Mouse (Mus musculus) liver, embryonic 14.5 days (tissue): ENCODE results near the gene CN725425. TPM values are rescaled to one million over a fixed set of nuclear protein-coding genes. Genes with fewer than 3 reads are reported as not detected.

Source experiments
- ATAC-seq: fragments of 200-750 bp; cut with Nextera tagmentation; 2 replicates; pipeline ENCODE4 v1.8.0; 2017; ENCODE audit warnings: moderate number of reproducible peaks, mild to moderate bottlenecking, moderate library complexity; ENCODE audit not compliant: insufficient read depth
- DNase-seq, 3 experiments: peaks; one replicate each; pipeline ENCODE4 v3.0.0-alpha.2; 2012 to 2013; ENCODE audit warnings: low read depth in 3 of 3, low spot score in 3 of 3
- H3K27ac ChIP-seq: fragments of 300-500 bp; sonication (generic); 2 replicates; pipeline ENCODE4 v1.5.1; 2014; ENCODE audit warnings: moderate library complexity, mild to moderate bottlenecking, control low read depth, inconsistent platforms
- H3K27me3 ChIP-seq: fragments of 300-500 bp; sonication (generic); 2 replicates; pipeline ENCODE4 v1.6.1; 2014; ENCODE audit warnings: mild to moderate bottlenecking, low read length, moderate library complexity; ENCODE audit not compliant: control insufficient read depth, insufficient read depth
- H3K36me3 ChIP-seq: fragments of 300-500 bp; sonication (generic); replicated peaks from 2 replicates; pipeline ENCODE4 v1.6.1; 2014; ENCODE audit warnings: low read depth; ENCODE audit not compliant: control insufficient read depth, insufficient read depth
- H3K4me1 ChIP-seq, 2 experiments: fragments of 200-500 bp in 1 of 2; fragments of 300-500 bp in 1 of 2; sonication (generic) in 1 of 2; replicated peaks; 2 replicates each; pipeline ENCODE4 v1.6.1; 2012 to 2014; ENCODE audit warnings: antibody characterized with exemption in 1 of 2, inconsistent platforms in 1 of 2, low read length in 1 of 2; ENCODE audit not compliant: control insufficient read depth in 2 of 2, insufficient read depth in 2 of 2
- H3K4me2 ChIP-seq: fragments of 300-500 bp; sonication (generic); 2 replicates; pipeline ENCODE4 v1.6.1; 2014; ENCODE audit warnings: low read depth, mild to moderate bottlenecking, control low read depth, moderate library complexity
- H3K4me3 ChIP-seq, 2 experiments: fragments of 200-500 bp in 1 of 2; fragments of 300-500 bp in 1 of 2; sonication (generic) in 1 of 2; 2 replicates each; pipeline ENCODE4 v1.5.1; 2012 to 2014; ENCODE audit warnings: low read depth in 2 of 2, low read length in 2 of 2, mild to moderate bottlenecking in 2 of 2, control low read depth in 1 of 2, inconsistent platforms in 1 of 2, moderate library complexity in 1 of 2; ENCODE audit not compliant: insufficient read depth in 1 of 2
- H3K9ac ChIP-seq: fragments of 300-500 bp; sonication (generic); replicated peaks from 2 replicates; pipeline ENCODE4 v1.6.1; 2014; ENCODE audit warnings: mild to moderate bottlenecking, control low read depth, moderate library complexity
- H3K9me3 ChIP-seq: fragments of 300-500 bp; sonication (generic); 2 replicates; pipeline ENCODE4 v1.6.1; 2016; ENCODE audit warnings: low read length, mixed read lengths; ENCODE audit not compliant: control insufficient read depth
- CTCF ChIP-seq: IDR thresholded peaks from 2 replicates; pipeline ENCODE4 v1.5.1; 2016; ENCODE audit warnings: antibody characterized with exemption, low read depth, control low read depth
- EP300 ChIP-seq: IDR thresholded peaks from 2 replicates; pipeline ENCODE4 v1.6.1; 2016; ENCODE audit warnings: antibody characterized with exemption, low read depth
- WGBS: fragments of 180-500 bp; shearing (Covaris S2); extraction: QIAGEN DNeasy Blood & Tissue Kit; methylation state at CpG from one replicate; pipeline ENCODE4 v1.1.7; 2014; ENCODE audit not compliant: insufficient replicate concordance; 5-methylcytosine and 5-hydroxymethylcytosine counted together
- polyA plus RNA-seq, 2 experiments: library from polyadenylated mRNA; depleted of rRNA in 1 of 2; stranded (reverse) in 1 of 2; unstranded in 1 of 2; fragments of >200 nt; fragmentation: Nextera tagmentation in 1 of 2; extraction: Ambion mirVana in 1 of 2; gene quantifications; 2 replicates each; pipeline versions ENCODE4 v1.2.1 to v1.2.3; 2012 to 2014

CN725425 gene
- polyA plus RNA-seq (2012; rRNA removed) (0.02 TPM in 1 of 2 replicates, not detected in the other), polyA plus RNA-seq (2014; fragmentation: Nextera tagmentation; extraction: Ambion mirVana) (0.05 TPM in 1 of 2 replicates, not detected in the other)

GRCm38 (mm10) chr15:91199256-91199905 is at the start of gene CN725425:
CN725425 (plus strand) TSS chr15:91199494.
- DNase-seq (no peak), ATAC-seq (no peak)
- Histone ChIP-seq H3K9me3 (no peaks in the 10 kb centered on the region), H3K27ac (no peak within 1 kb of the TSS), H3K27me3 (no peaks in the 10 kb centered on the region), H3K36me3 (no peaks in the 10 kb centered on the region), H3K4me2 (no peak within 1 kb of the TSS), H3K4me1 (0 out of 4 replicates have a peak, but pooled peaks cover 0 to under 1% of the 10 kb centered on the region in 2 experiments), H3K9ac (no peak within 1 kb of the TSS), H3K4me3 (no peak within 1 kb of the TSS)
- TF ChIP-seq EP300 (no peak), CTCF (no peak)
- 84% methylated on average over 30 of the region's 30 CpGs for WGBS

GRCm38 (mm10) chr15:91152592-91152991 is 46.7 kb upstream of the CN725425 start:
- H3K4me3 ChIP-seq: no peak overlapping the region
- H3K4me2 ChIP-seq: no peak overlapping the region
- no peak overlapping the region for H3K27ac ChIP-seq
- no peaks in the 10 kb centered on the region for H3K36me3 ChIP-seq
- WGBS: 40% methylated on average over 1 of the region's 1 CpGs
- H3K27me3 ChIP-seq: no peaks in the 10 kb centered on the region
- no peaks in the 10 kb centered on the region for H3K9me3 ChIP-seq
- no peak overlapping the region for H3K9ac ChIP-seq
- TF ChIP-seq CTCF: no peak
- TF ChIP-seq EP300: no peak
- DNase-seq (no peak), ATAC-seq (no peak)
- H3K4me1 ChIP-seq: no peaks in the 10 kb centered on the region

DNA sequence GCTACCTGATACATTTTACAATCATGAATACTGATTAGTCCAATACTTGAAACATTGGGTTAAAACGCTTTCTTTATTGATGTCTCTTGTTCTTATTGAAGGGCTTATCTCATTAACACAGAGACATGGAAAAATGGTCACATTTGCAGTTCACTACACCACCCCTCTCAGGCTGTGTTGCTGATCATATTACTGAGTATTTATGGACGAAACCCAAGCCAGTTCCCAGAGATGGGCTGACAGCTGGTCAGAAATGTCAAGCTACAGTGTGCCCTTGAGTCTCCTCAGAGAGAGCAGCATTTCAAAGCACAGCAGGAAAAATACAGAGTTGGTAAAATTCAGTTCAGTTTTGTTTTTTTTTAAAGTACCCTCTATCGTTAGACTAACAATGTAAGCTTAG is 46.0 kb upstream of the CN725425 start:
- no peak for DNase-seq
- Histone ChIP-seq H3K9me3 (no peaks in the 10 kb centered on the region), H3K9ac (no peak overlapping the region), H3K4me1 (no peaks in the 10 kb centered on the region), H3K27me3 (no peaks in the 10 kb centered on the region), H3K4me2 (no peak overlapping the region), H3K36me3 (no peaks in the 10 kb centered on the region), H3K4me3 (no peak overlapping the region), H3K27ac (no peak overlapping the region)
- ATAC-seq: no peak
- WGBS: 52% methylated on average over 3 of the region's 3 CpGs
- TF ChIP-seq CTCF (no peak), EP300 (no peak)

- Histone ChIP-seq H3K27ac (no peak overlapping the region), H3K4me1 (no peaks in the 10 kb centered on the region), H3K9me3 (no peaks in the 10 kb centered on the region), H3K4me2 (no peak overlapping the region), H3K4me3 (no peak overlapping the region), H3K9ac (no peak overlapping the region), H3K27me3 (no peaks in the 10 kb centered on the region), H3K36me3 (no peaks in the 10 kb centered on the region)
- TF ChIP-seq CTCF (no peak), EP300 (no peak)
- ATAC-seq (no peak), DNase-seq (no peak)
- WGBS: 52% methylated on average over 5 of the region's 5 CpGs
Observed at GRCm38 (mm10) chr15:91161153-91161552, 38.1 kb upstream of the CN725425 start.

DNA sequence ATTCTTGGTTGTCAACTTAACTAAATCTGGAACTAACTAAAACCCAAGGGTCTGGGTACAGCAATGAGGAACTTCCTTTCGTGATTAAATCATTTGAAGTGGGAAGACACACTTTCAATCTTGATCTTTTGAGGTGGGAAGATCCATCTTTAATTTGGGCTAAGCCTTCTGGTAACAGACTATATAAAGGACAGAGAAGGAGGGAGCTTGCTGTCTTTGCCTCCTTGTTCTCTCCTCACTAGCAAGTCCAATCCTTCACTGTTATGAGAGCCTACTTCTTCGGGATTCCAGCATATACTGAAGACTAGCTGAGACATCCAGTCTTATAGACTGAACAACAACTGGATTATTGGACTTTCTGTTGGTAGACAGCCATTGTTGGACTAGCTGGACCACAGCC is 35.8 kb upstream of the CN725425 start:
- no peaks in the 10 kb centered on the region for H3K36me3 ChIP-seq

More for the DNA sequence above, 35.8 kb upstream of the CN725425 start:
- Histone ChIP-seq H3K27ac (no peak overlapping the region), H3K27me3 (no peaks in the 10 kb centered on the region), H3K4me3 (no peak overlapping the region), H3K4me1 (no peaks in the 10 kb centered on the region), H3K4me2 (no peak overlapping the region), H3K9me3 (no peaks in the 10 kb centered on the region), H3K9ac (no peak overlapping the region)
- ATAC-seq: no peak
- TF ChIP-seq CTCF (no peak), EP300 (no peak)
- DNase-seq: no peak
- WGBS: 60% methylated on average over 2 of the region's 2 CpGs
